Mouse (Mus musculus) spleen, adult 2 months (tissue): ENCODE results near the gene Itpk1.

Source experiments
- CTCF ChIP-seq: fragments of 200-500 bp; IDR thresholded peaks from 2 replicates; pipeline ENCODE4 v1.5.1; 2011; ENCODE audit warnings: mild to moderate bottlenecking, inconsistent platforms; ENCODE audit not compliant: insufficient read depth, insufficient read length, insufficient replicate concordance; ENCODE audit errors: extremely low read depth
- POLR2A ChIP-seq: fragments of 200-500 bp; IDR thresholded peaks from 2 replicates; pipeline ENCODE4 v1.6.1; 2011; ENCODE audit warnings: low read depth, low read length, inconsistent platforms

DNA sequence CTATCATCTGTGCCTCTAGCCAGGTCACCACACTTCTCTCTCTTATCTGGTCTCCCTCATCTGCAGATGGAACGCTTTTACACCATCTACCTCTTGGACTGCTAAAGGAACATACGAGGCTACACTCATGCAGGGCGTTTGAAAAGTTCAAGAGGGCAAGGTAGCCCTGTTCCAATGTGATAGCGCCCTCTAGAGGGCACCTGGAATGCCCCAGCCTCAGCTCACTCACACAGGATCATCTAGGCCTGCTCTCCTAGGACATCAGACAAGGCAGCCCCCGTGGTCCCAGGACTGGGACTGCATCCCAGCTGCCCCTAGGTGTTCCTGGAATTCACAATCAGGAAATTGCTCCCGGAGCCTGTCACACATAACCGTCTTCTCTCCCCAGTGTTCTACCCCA, 108.3 kb downstream of the Itpk1 start:
- TF ChIP-seq CTCF (peak; percentile 53; the same call in 1 of the 2 replicates), POLR2A (no peak)
